In the genomic region with DNA sequence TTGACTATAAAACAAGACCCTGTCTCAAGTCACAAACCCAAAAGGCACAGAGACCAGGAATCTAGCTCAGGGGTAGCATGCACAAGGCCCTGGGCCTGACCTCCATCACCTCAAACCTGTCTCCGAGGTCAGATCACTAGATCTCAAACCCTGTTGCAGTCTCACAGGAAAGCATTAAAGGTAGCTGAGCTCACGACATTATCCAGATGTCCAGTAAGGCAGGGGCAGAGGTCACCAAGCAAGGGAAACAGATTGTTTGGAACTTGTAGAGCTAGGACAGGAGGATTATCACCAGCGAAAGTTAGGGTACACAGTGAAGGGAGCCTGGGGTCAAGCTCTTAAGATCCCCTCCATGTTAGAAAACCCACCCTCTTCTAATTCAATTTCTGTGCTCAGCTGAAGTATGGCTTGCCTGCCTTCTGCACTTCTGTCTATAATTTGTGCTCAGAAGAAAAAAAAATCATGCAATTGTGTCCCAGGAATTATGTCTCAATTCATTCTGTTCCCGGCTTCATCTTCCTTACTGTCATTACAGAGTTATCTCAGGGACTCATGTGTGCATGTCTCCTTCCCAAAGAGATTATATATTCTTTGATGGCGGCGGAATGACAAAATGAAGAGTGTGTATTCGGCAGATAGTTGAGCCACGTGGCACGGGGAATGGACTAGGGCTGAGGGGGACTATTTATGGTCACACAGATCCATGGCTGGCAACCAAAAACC, we compare ENCODE assay signal across 18 mouse cellular contexts. TPM values are rescaled to one million over a fixed set of nuclear protein-coding genes. Genes with fewer than 3 reads are reported as not detected.
DNase-seq lines count a peak whose midpoint lies in the region; ATAC-seq and TF ChIP-seq lines count a peak whose summit lies in the region.
"Had no signal": no experiment of that assay in that cellular context is flagged by ENCODE, and none has a peak within 500 bp of the region (broad histone marks: within the 10 kb centered on the region; RNA-seq: fewer than 3 reads in every experiment).

No protein-coding gene starts in this region.

- H3K27me3 ChIP-seq in heart, embryonic 14.5 days (ENCODE audit: control insufficient read depth, insufficient read depth, low read length) = peaks cover 6% of the 10 kb centered on the region; the same call in 1 of the 2 replicates
- H3K27me3 ChIP-seq in heart, adult 2 months (ENCODE audit: control insufficient read depth, insufficient read depth, low read length) = no peaks in the 10 kb centered on the region
- no peaks in the 10 kb centered on the region for H3K27me3 ChIP-seq in MEL (ENCODE audit: control insufficient read depth in 1 of 2, insufficient read depth in 2 of 2, low read length in 2 of 2)
- no peaks in the 10 kb centered on the region for H3K27me3 ChIP-seq in liver, embryonic 16.5 days (ENCODE audit: control insufficient read depth, insufficient read depth, low read depth, low read length)
- H3K27me3 ChIP-seq in hindbrain, embryonic 10.5 days (ENCODE audit: insufficient read depth, poor library complexity, severe bottlenecking) = peaks cover 15% of the 10 kb centered on the region

- DNase-seq in heart, adult 2 months = no peak
- no peak for DNase-seq in MEL (ENCODE audit: low read depth, low spot score)
- DNase-seq in B cell, adult 2 months = no peak
- DNase-seq in adrenal gland, postnatal 36 days = no peak
- no peak for DNase-seq in hindbrain, embryonic 10.5 days (ENCODE audit: low spot score)
- DNase-seq: adrenal gland, adult 8-10 months; cerebellum, adult 11-12 months; embryo, embryonic 11 days; gastrocnemius, postnatal 25 days; kidney, postnatal 10 days; right cerebral cortex, postnatal 14 days had no signal

- peaks cover 16 to 22% of the 10 kb centered on the region in 2 experiments for H3K4me1 ChIP-seq in heart, embryonic 14.5 days (ENCODE audit: control insufficient read depth in 2 of 2, insufficient read depth in 2 of 2, low read length in 2 of 2)
- no peaks in the 10 kb centered on the region; the same call in none of the 2 replicates for H3K4me1 ChIP-seq in heart, adult 2 months (ENCODE audit: control insufficient read depth, insufficient read depth, low read length)
- H3K4me1 ChIP-seq in MEL (ENCODE audit: control insufficient read depth in 1 of 2, insufficient read depth in 2 of 2, low read length in 2 of 2) = peaks cover 34 to 62% of the 10 kb centered on the region in 2 experiments
- H3K4me1 ChIP-seq in liver, embryonic 16.5 days (ENCODE audit: control insufficient read depth, low read depth, low read length) = peaks cover 68% of the 10 kb centered on the region
- H3K4me1 ChIP-seq in hindbrain, embryonic 10.5 days (replicated peaks) = peaks cover 34% of the 10 kb centered on the region

- ATAC-seq in heart, embryonic 14.5 days (ENCODE audit: insufficient number of reproducible peaks, insufficient read depth, low FRiP score, low read depth) = no peak
- peak; percentile 62 for ATAC-seq in erythroid progenitor cell, adult 5-6 weeks (replicated peaks; ENCODE audit: low FRiP score, poor library complexity, severe bottlenecking)
- ATAC-seq in liver, embryonic 16.5 days (ENCODE audit: low read depth) = peak; percentile 55
- ATAC-seq: CD4-positive, CD25-positive, alpha-beta regulatory T cell, adult 4 months; forebrain, embryonic 14.5 days; hindbrain, postnatal 0 days; Patski had no signal

- H3K27ac ChIP-seq in heart, embryonic 14.5 days (replicated peaks in 1 of 2; ENCODE audit: control insufficient read depth in 1 of 2, insufficient read depth in 1 of 2, low read depth in 2 of 2, low read length in 2 of 2) = no peak overlapping the region
- H3K27ac ChIP-seq in heart, adult 2 months = no peak overlapping the region
- H3K27ac ChIP-seq in MEL (ENCODE audit: control insufficient read depth, low read depth, low read length) = peak overlapping the region; percentile 94
- H3K27ac ChIP-seq in liver, embryonic 16.5 days (ENCODE audit: low read length) = peak overlapping the region; percentile 89
- no peak overlapping the region for H3K27ac ChIP-seq in hindbrain, embryonic 10.5 days
- H3K27ac ChIP-seq: hindbrain, postnatal 0 days had no signal

- no peak overlapping the region for H3K4me3 ChIP-seq in heart, embryonic 14.5 days (ENCODE audit: control insufficient read depth in 1 of 2, insufficient read depth in 1 of 2, low read depth in 1 of 2, low read length in 2 of 2)
- H3K4me3 ChIP-seq in heart, adult 2 months = no peak overlapping the region
- peak overlapping the region; percentile 26 to 53 for H3K4me3 ChIP-seq in MEL (ENCODE audit: control insufficient read depth in 1 of 2, insufficient read depth in 1 of 2, low read depth in 2 of 2, low read length in 2 of 2)
- 0 out of 2 replicates have a peak overlapping the region, but pooled peaks have one; percentile 18 for H3K4me3 ChIP-seq in liver, embryonic 16.5 days (ENCODE audit: low read depth, low read length)
- H3K4me3 ChIP-seq in hindbrain, embryonic 10.5 days = no peak overlapping the region

- no peak for TF ChIP-seq EP300 in heart, adult 2 months (IDR thresholded peaks at IDR 0.05; ENCODE audit: insufficient read depth, low read depth, low read length)
- TF ChIP-seq EP300 in MEL (IDR thresholded peaks at IDR 0.05; ENCODE audit: low read depth in 1 of 2, low read length in 2 of 2) = peak in 1 of 2 experiments; percentile 76; a peak in 3 of 4 replicates

- no peak overlapping the region for H3K9ac ChIP-seq in heart, embryonic 14.5 days (ENCODE audit: low read length)
- H3K9ac ChIP-seq in heart, adult 2 months (ENCODE audit: low read depth, low read length) = no peak overlapping the region
- peak overlapping the region; percentile 57 for H3K9ac ChIP-seq in MEL (ENCODE audit: control insufficient read depth, low read depth, low read length, poor library complexity, severe bottlenecking)
- peak overlapping the region; percentile 22 for H3K9ac ChIP-seq in liver, embryonic 16.5 days (ENCODE audit: low read depth, low read length)

- no peak for TF ChIP-seq POLR2A in heart, adult 2 months (IDR thresholded peaks at IDR 0.05; ENCODE audit: insufficient read depth, low read depth, low read length)
- no peak; a peak in 1 of 4 replicates for TF ChIP-seq POLR2A in MEL (IDR thresholded peaks at IDR 0.05; ENCODE audit: control insufficient read depth in 1 of 2, insufficient read depth in 1 of 2, low read depth in 1 of 2, low read length in 2 of 2, poor library complexity in 1 of 2)

- intact Hi-C loops in heart, adult 2 months (cut with DNase I) = no loop called here

- 24% methylated on average over 9 of the region's 9 CpGs for WGBS in heart, embryonic 14.5 days
- 28% methylated on average over 9 of the region's 9 CpGs for WGBS in heart, adult 2 months
- WGBS in liver, embryonic 16.5 days (ENCODE audit: insufficient replicate concordance) = 22% methylated on average over 9 of the region's 9 CpGs
- WGBS in hindbrain, embryonic 10.5 days = 77% methylated on average over 9 of the region's 9 CpGs

- H3K79me2 ChIP-seq in heart, adult 2 months (replicated peaks; ENCODE audit: control insufficient read depth, insufficient read depth, low read length) = no peaks in the 10 kb centered on the region
- peaks cover 6% of the 10 kb centered on the region for H3K79me2 ChIP-seq in MEL (ENCODE audit: control insufficient read depth, insufficient read depth, low read length, poor library complexity)

- no peaks in the 10 kb centered on the region for H3K9me3 ChIP-seq in heart, embryonic 14.5 days (ENCODE audit: control insufficient read depth, low read length)
- H3K9me3 ChIP-seq in MEL (replicated peaks; ENCODE audit: insufficient read depth, low read length) = no peaks in the 10 kb centered on the region
- H3K9me3 ChIP-seq in liver, embryonic 16.5 days (replicated peaks; ENCODE audit: control insufficient read depth, low read length) = no peaks in the 10 kb centered on the region
- H3K9me3 ChIP-seq in hindbrain, embryonic 10.5 days = no peaks in the 10 kb centered on the region

- peak overlapping the region; percentile 23; the same call in 1 of the 2 replicates for H3K4me2 ChIP-seq in heart, embryonic 14.5 days (ENCODE audit: low read length)
- peak overlapping the region; percentile 54 for H3K4me2 ChIP-seq in liver, embryonic 16.5 days (ENCODE audit: low read depth, low read length)

- no peak for TF ChIP-seq RAD21 in MEL (IDR thresholded peaks at IDR 0.05; ENCODE audit: low read depth, low read length)

- no peak for TF ChIP-seq CTCF in heart, adult 2 months (IDR thresholded peaks at IDR 0.05)
- TF ChIP-seq CTCF in MEL (IDR thresholded peaks at IDR 0.05 in 2 of 3, conservative IDR thresholded peaks at IDR 0.05 in 1 of 3; ENCODE audit: control insufficient read depth in 1 of 3, insufficient read depth in 1 of 3, low read depth in 2 of 3, low read length in 3 of 3, poor library complexity in 1 of 3, severe bottlenecking in 1 of 3) = no peak

- no peaks in the 10 kb centered on the region for H3K36me3 ChIP-seq in heart, embryonic 14.5 days (ENCODE audit: control insufficient read depth, insufficient read depth, low read length)
- no peaks in the 10 kb centered on the region for H3K36me3 ChIP-seq in heart, adult 2 months (ENCODE audit: control insufficient read depth, insufficient read depth, low read length)
- H3K36me3 ChIP-seq in MEL (ENCODE audit: control insufficient read depth in 1 of 2, insufficient read depth in 2 of 2, low read length in 2 of 2) = peaks cover 0 to 58% of the 10 kb centered on the region in 2 experiments; a peak in 2 of 4 replicates
- H3K36me3 ChIP-seq in liver, embryonic 16.5 days (ENCODE audit: control insufficient read depth, insufficient read depth) = no peaks in the 10 kb centered on the region
- no peaks in the 10 kb centered on the region for H3K36me3 ChIP-seq in hindbrain, embryonic 10.5 days

RNA-seq across cellular contexts. Expression of gene Frat1, which starts 7.6 kb away (rescaled TPM):
- polyA plus RNA-seq in heart, embryonic 14.5 days (2014; fragmentation: Nextera tagmentation; extraction: Ambion mirVana) = 2.4 and 2.6 TPM in 2 replicates
- total RNA-seq in heart, adult 2 months (2021) = 1 to 10 TPM; 2.5 to 3.9 TPM
- polyA plus RNA-seq in heart, adult 2 months (2012; rRNA removed) = 1.3 TPM in 2 replicates
- 26.7 and 36.0 TPM in 2 replicates for total RNA-seq in MEL (2012; rRNA removed)
- polyA plus RNA-seq in MEL (2012; ENCODE audit: insufficient read depth in 1 of 2, insufficient read length in 2 of 2, low read depth in 1 of 2, low replicate concordance in 2 of 2, missing spikeins in 1 of 2) = 10 to 100 TPM in 1 of 2 experiments, not detected in 1; 31.5 TPM
- total RNA-seq in erythroid progenitor cell, adult 5-6 weeks (2015; ENCODE audit: low replicate concordance) = 3.2 and 3.8 TPM in 2 replicates
- total RNA-seq in erythroid progenitor cell, adult 5-6 weeks (2017; ENCODE audit: low replicate concordance) = 0.26 and 2.6 TPM in 2 replicates
- polyA plus RNA-seq in liver, embryonic 16.5 days (2015; fragmentation: Nextera tagmentation; extraction: Ambion mirVana) = 8.3 and 8.5 TPM in 2 replicates
- 1 to 10 TPM; 4.9 to 7.8 TPM for total RNA-seq in adrenal gland, postnatal 36 days (2021)
- 10.8 and 13.4 TPM in 2 replicates for polyA plus RNA-seq in hindbrain, embryonic 10.5 days (2016; fragmentation: Nextera tagmentation; extraction: Ambion mirVana)

RNA-seq across cellular contexts. Expression of gene Frat2, which starts 10.6 kb away (rescaled TPM):
- polyA plus RNA-seq in heart, embryonic 14.5 days (2014; fragmentation: Nextera tagmentation; extraction: Ambion mirVana) = 1.2 and 2.0 TPM in 2 replicates
- total RNA-seq in heart, adult 2 months (2021) = 1 to 10 TPM; 2.7 to 4.9 TPM
- polyA plus RNA-seq in heart, adult 2 months (2012; rRNA removed) = 1.4 and 1.7 TPM in 2 replicates
- 55.6 and 58.2 TPM in 2 replicates for total RNA-seq in MEL (2012; rRNA removed)
- 100 to 1,000 TPM in 1 of 2 experiments, not detected in 1; 110 TPM for polyA plus RNA-seq in MEL (2012; ENCODE audit: insufficient read depth in 1 of 2, insufficient read length in 2 of 2, low read depth in 1 of 2, low replicate concordance in 2 of 2, missing spikeins in 1 of 2)
- 5.4 TPM in 2 replicates for total RNA-seq in erythroid progenitor cell, adult 5-6 weeks (2015; ENCODE audit: low replicate concordance)
- total RNA-seq in erythroid progenitor cell, adult 5-6 weeks (2017; ENCODE audit: low replicate concordance) = 2.6 and 3.9 TPM in 2 replicates
- polyA plus RNA-seq in liver, embryonic 16.5 days (2015; fragmentation: Nextera tagmentation; extraction: Ambion mirVana) = 2.5 and 2.7 TPM in 2 replicates
- 1 to 10 TPM; 2.9 to 3.4 TPM for total RNA-seq in adrenal gland, postnatal 36 days (2021)
- polyA plus RNA-seq in hindbrain, embryonic 10.5 days (2016; fragmentation: Nextera tagmentation; extraction: Ambion mirVana) = 5.4 and 6.7 TPM in 2 replicates

RNA-seq across cellular contexts. Expression of gene Arhgap19, which starts 35.5 kb away (rescaled TPM):
- polyA plus RNA-seq in heart, embryonic 14.5 days (2014; fragmentation: Nextera tagmentation; extraction: Ambion mirVana) = 13.9 and 14.2 TPM in 2 replicates
- 1 to 10 TPM; 1.7 to 2.0 TPM for total RNA-seq in heart, adult 2 months (2021)
- polyA plus RNA-seq in heart, adult 2 months (2012; rRNA removed) = 1.4 and 2.1 TPM in 2 replicates
- total RNA-seq in MEL (2012; rRNA removed) = 47.5 and 53.9 TPM in 2 replicates
- polyA plus RNA-seq in MEL (2012; ENCODE audit: insufficient read depth in 1 of 2, insufficient read length in 2 of 2, low read depth in 1 of 2, low replicate concordance in 2 of 2, missing spikeins in 1 of 2) = 10 to 100 TPM in 1 of 2 experiments, not detected in 1; 67.9 TPM
- 83.4 and 100 TPM in 2 replicates for total RNA-seq in erythroid progenitor cell, adult 5-6 weeks (2015; ENCODE audit: low replicate concordance)
- 98.9 and 131 TPM in 2 replicates for total RNA-seq in erythroid progenitor cell, adult 5-6 weeks (2017; ENCODE audit: low replicate concordance)
- polyA plus RNA-seq in liver, embryonic 16.5 days (2015; fragmentation: Nextera tagmentation; extraction: Ambion mirVana) = 25.6 and 27.5 TPM in 2 replicates
- 1 to 10 TPM; 5.0 to 5.8 TPM for total RNA-seq in adrenal gland, postnatal 36 days (2021)
- 27.9 and 37.9 TPM in 2 replicates for polyA plus RNA-seq in hindbrain, embryonic 10.5 days (2016; fragmentation: Nextera tagmentation; extraction: Ambion mirVana)

RNA-seq across cellular contexts. Expression of gene Rrp12, which starts 58.6 kb away (rescaled TPM):
- 5.8 and 6.4 TPM in 2 replicates for polyA plus RNA-seq in heart, embryonic 14.5 days (2014; fragmentation: Nextera tagmentation; extraction: Ambion mirVana)
- 10 to 100 TPM; 13.7 to 17.4 TPM for total RNA-seq in heart, adult 2 months (2021)
- 6.6 and 6.9 TPM in 2 replicates for polyA plus RNA-seq in heart, adult 2 months (2012; rRNA removed)
- total RNA-seq in MEL (2012; rRNA removed) = 93.8 and 106 TPM in 2 replicates
- polyA plus RNA-seq in MEL (2012; ENCODE audit: insufficient read depth in 1 of 2, insufficient read length in 2 of 2, low read depth in 1 of 2, low replicate concordance in 2 of 2, missing spikeins in 1 of 2) = 100 to 1,000 TPM in 1 of 2 experiments, 10 to 100 TPM in 1; 44.5 to 134 TPM
- 1.1 and 2.1 TPM in 2 replicates for total RNA-seq in erythroid progenitor cell, adult 5-6 weeks (2015; ENCODE audit: low replicate concordance)
- total RNA-seq in erythroid progenitor cell, adult 5-6 weeks (2017; ENCODE audit: low replicate concordance) = 1.2 TPM in 1 of 2 replicates, not detected in the other
- polyA plus RNA-seq in liver, embryonic 16.5 days (2015; fragmentation: Nextera tagmentation; extraction: Ambion mirVana) = 7.4 and 7.5 TPM in 2 replicates
- total RNA-seq in adrenal gland, postnatal 36 days (2021) = 10 to 100 TPM; 12.5 to 23.2 TPM
- 27.3 and 34.1 TPM in 2 replicates for polyA plus RNA-seq in hindbrain, embryonic 10.5 days (2016; fragmentation: Nextera tagmentation; extraction: Ambion mirVana)

Comparison
In these comparisons a context has a peak if more than half of its experiments do, and no peak if none do; other contexts are left out.
1. H3K27ac ChIP-seq: peak in MEL (single experiment) and liver, embryonic 16.5 days (single experiment); none in heart, embryonic 14.5 days (0 of 2), heart, adult 2 months (single experiment) and hindbrain, embryonic 10.5 days (single experiment).
2. H3K4me3 ChIP-seq: peak in MEL (2 of 2) and liver, embryonic 16.5 days (single experiment); none in heart, embryonic 14.5 days (0 of 2), heart, adult 2 months (single experiment) and hindbrain, embryonic 10.5 days (single experiment).
3. H3K9ac ChIP-seq: peak in MEL (single experiment) and liver, embryonic 16.5 days (single experiment); none in heart, embryonic 14.5 days (single experiment) and heart, adult 2 months (single experiment).